Mouse (Mus musculus) T-cell, adult 2 months (primary cell): ENCODE results near the gene Ptgir.

Source experiments
- DNase-seq: peaks from one replicate; pipeline ENCODE4 v3.0.0; 2022; ENCODE audit warnings: low spot score

Ptgir gene

GRCm38 (mm10) chr7:16906281-16906680 lies at the start of gene Ptgir:
TSS of gene Ptgir (plus strand) at chr7:16906490.
- peak; percentile 27 for DNase-seq

- peak; percentile 53 for DNase-seq
Measured at GRCm38 (mm10) chr7:16858336-16858735, 48.0 kb upstream of the Ptgir start.

- peak; percentile 44 for DNase-seq
Measured at GRCm38 (mm10) chr7:16859902-16860651, 46.2 kb upstream of the Ptgir start.

GRCm38 (mm10) chr7:16867488-16867887 lies 38.8 kb upstream of the Ptgir start:
- no peak for DNase-seq

- DNase-seq, result no peak
Measured at GRCm38 (mm10) chr7:16869497-16869896, 36.8 kb upstream of the Ptgir start.

- no peak for DNase-seq
Measured at GRCm38 (mm10) chr7:16871600-16871999, 34.7 kb upstream of the Ptgir start.

GRCm38 (mm10) chr7:16872478-16872877 lies 33.8 kb upstream of the Ptgir start:
- DNase-seq, result no peak

- no peak for DNase-seq
Measured at GRCm38 (mm10) chr7:16873392-16873791, 32.9 kb upstream of the Ptgir start.

GRCm38 (mm10) chr7:16874190-16874589 lies 32.1 kb upstream of the Ptgir start:
- DNase-seq, result peak; percentile 87

GRCm38 (mm10) chr7:16874756-16875309 lies 31.5 kb upstream of the Ptgir start:
- peak; percentile 94 for DNase-seq

GRCm38 (mm10) chr7:16875310-16875325 lies 31.2 kb upstream of the Ptgir start, which contains the start of gene Dact3:
TSS of gene Dact3 (plus strand) at chr7:16875317.
- DNase-seq, result no peak

GRCm38 (mm10) chr7:16875326-16875725 lies 31.0 kb upstream of the Ptgir start:
- DNase-seq, result no peak

GRCm38 (mm10) chr7:16876006-16876405 lies 30.3 kb upstream of the Ptgir start:
- no peak for DNase-seq

- no peak for DNase-seq
Measured at GRCm38 (mm10) chr7:16876608-16877007, 29.7 kb upstream of the Ptgir start.

GRCm38 (mm10) chr7:16877717-16878116 lies 28.6 kb upstream of the Ptgir start:
- DNase-seq, result no peak

- no peak for DNase-seq
Measured at GRCm38 (mm10) chr7:16879796-16880547, 26.3 kb upstream of the Ptgir start.

- DNase-seq, result no peak
Measured at GRCm38 (mm10) chr7:16880615-16881014, 25.7 kb upstream of the Ptgir start.

- DNase-seq, result no peak
Measured at GRCm38 (mm10) chr7:16883162-16883561, 23.1 kb upstream of the Ptgir start.

GRCm38 (mm10) chr7:16884334-16884733 lies 22.0 kb upstream of the Ptgir start:
- DNase-seq, result no peak

- no peak for DNase-seq
Measured at GRCm38 (mm10) chr7:16885271-16885776, 21.0 kb upstream of the Ptgir start.

- no peak for DNase-seq
Measured at GRCm38 (mm10) chr7:16885905-16886304, 20.4 kb upstream of the Ptgir start.

GRCm38 (mm10) chr7:16890536-16890935 lies 15.8 kb upstream of the Ptgir start:
- DNase-seq, result no peak

GRCm38 (mm10) chr7:16890944-16891343 lies 15.3 kb upstream of the Ptgir start:
- no peak for DNase-seq
